Mouse (Mus musculus): ENCODE measurements at regions not wholly inside any gene's neighbourhood (a gene's known extent, or its start where the extent isn't known, plus 50 kb on each side); places are given as distances from the start of the nearest gene placed in this dataset.

- no peak overlapping the region for H3K27ac ChIP-seq (ENCODE audit: low read depth, low read length)
- TF ChIP-seq CTCF (IDR thresholded peaks at IDR 0.05; ENCODE audit: low read depth) = peak; percentile 44
- H3K36me3 ChIP-seq (ENCODE audit: control insufficient read depth, insufficient read depth) = no peaks in the 10 kb centered on the region
- no peaks in the 10 kb centered on the region for H3K9me3 ChIP-seq (ENCODE audit: control insufficient read depth)
- no peaks in the 10 kb centered on the region for H3K4me1 ChIP-seq (replicated peaks; ENCODE audit: control insufficient read depth, insufficient read depth, low read length)
- no peak overlapping the region for H3K4me3 ChIP-seq (ENCODE audit: low read depth, low read length)
- 63% methylated on average over 4 of the region's 4 CpGs for WGBS
- no peaks in the 10 kb centered on the region for H3K27me3 ChIP-seq (replicated peaks; ENCODE audit: control insufficient read depth, insufficient read depth, low read length)
- H3K9ac ChIP-seq (ENCODE audit: low read depth, low read length) = no peak overlapping the region
- no peak overlapping the region for H3K4me2 ChIP-seq (replicated peaks; ENCODE audit: low read depth)
- ATAC-seq = no peak
Observed at GRCm38 (mm10) chr15:6934564-6934980, 59.8 kb upstream of the Osmr start.

DNA sequence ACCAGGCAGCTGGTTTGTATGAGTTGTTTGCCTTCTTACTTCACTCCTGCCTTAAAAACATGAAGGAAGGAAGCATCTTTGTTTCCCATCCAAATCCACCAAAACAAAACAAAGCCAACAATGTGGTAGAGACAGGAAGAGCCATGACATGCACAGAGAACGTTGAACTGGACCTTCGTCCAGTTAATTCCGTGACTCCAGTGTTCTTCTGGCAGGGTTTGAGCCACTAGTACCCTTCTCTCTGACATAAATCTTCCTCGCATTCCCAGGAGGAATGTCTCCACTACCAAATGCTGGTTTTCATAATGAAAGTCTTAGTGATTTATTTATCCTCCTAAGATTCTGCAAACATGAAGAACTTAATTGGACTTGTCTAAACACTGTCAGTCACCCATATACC, 66.7 kb upstream of the Osmr start:
- Histone ChIP-seq H3K9ac (ENCODE audit: low read depth, low read length) (no peak overlapping the region), H3K4me3 (ENCODE audit: low read depth, low read length) (no peak overlapping the region), H3K9me3 (ENCODE audit: control insufficient read depth) (no peaks in the 10 kb centered on the region), H3K36me3 (ENCODE audit: control insufficient read depth, insufficient read depth) (no peaks in the 10 kb centered on the region), H3K27ac (ENCODE audit: low read depth, low read length) (no peak overlapping the region), H3K4me2 (replicated peaks; ENCODE audit: low read depth) (no peak overlapping the region), H3K27me3 (replicated peaks; ENCODE audit: control insufficient read depth, insufficient read depth, low read length) (no peaks in the 10 kb centered on the region), H3K4me1 (replicated peaks; ENCODE audit: control insufficient read depth, insufficient read depth, low read length) (no peaks in the 10 kb centered on the region)
- TF ChIP-seq CTCF (IDR thresholded peaks at IDR 0.05; ENCODE audit: low read depth) = no peak
- WGBS = 62% methylated on average over 4 of the region's 4 CpGs
- ATAC-seq = no peak

- H3K9ac ChIP-seq (ENCODE audit: low read depth, low read length) = no peak overlapping the region
- ATAC-seq = no peak
- H3K4me1 ChIP-seq (replicated peaks; ENCODE audit: control insufficient read depth, insufficient read depth, low read length) = no peaks in the 10 kb centered on the region
- H3K9me3 ChIP-seq (ENCODE audit: control insufficient read depth) = no peaks in the 10 kb centered on the region
- H3K4me3 ChIP-seq (ENCODE audit: low read depth, low read length) = no peak overlapping the region
- H3K27me3 ChIP-seq (replicated peaks; ENCODE audit: control insufficient read depth, insufficient read depth, low read length) = no peaks in the 10 kb centered on the region
- TF ChIP-seq CTCF (IDR thresholded peaks at IDR 0.05; ENCODE audit: low read depth) = no peak
- H3K36me3 ChIP-seq (ENCODE audit: control insufficient read depth, insufficient read depth) = no peaks in the 10 kb centered on the region
- WGBS = 70% methylated on average over 5 of the region's 5 CpGs
- no peak overlapping the region for H3K4me2 ChIP-seq (replicated peaks; ENCODE audit: low read depth)
- H3K27ac ChIP-seq (ENCODE audit: low read depth, low read length) = no peak overlapping the region
Observed at GRCm38 (mm10) chr15:6949236-6949635, 74.5 kb upstream of the Osmr start.

DNA sequence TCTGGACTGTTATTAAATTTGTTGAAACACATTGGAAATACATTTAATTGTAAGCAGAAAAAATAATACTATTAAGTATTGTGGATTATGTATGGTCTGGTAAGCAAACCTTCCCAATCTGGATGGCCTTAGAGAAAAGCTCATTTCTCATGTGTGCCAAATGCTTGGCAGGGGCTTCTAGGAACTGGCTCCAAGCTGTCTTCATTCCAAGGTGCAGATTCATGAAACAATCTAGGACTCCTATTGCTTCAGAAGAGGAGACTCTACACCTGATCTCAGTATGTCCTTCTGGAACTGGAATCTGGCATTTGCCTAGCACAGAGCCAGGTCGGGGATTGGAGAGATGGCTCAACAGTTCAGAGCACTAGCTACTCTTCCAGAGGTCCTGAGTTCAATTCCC, 74.9 kb upstream of the Osmr start:
- 97% methylated on average over 1 of the region's 1 CpGs for WGBS

GRCm38 (mm10) chr15:6950503-6950902, 75.7 kb upstream of the Osmr start:
- Histone ChIP-seq H3K27ac (ENCODE audit: low read depth, low read length) (no peak overlapping the region), H3K36me3 (ENCODE audit: control insufficient read depth, insufficient read depth) (no peaks in the 10 kb centered on the region), H3K9me3 (ENCODE audit: control insufficient read depth) (no peaks in the 10 kb centered on the region), H3K4me3 (ENCODE audit: low read depth, low read length) (no peak overlapping the region), H3K9ac (ENCODE audit: low read depth, low read length) (no peak overlapping the region), H3K4me1 (replicated peaks; ENCODE audit: control insufficient read depth, insufficient read depth, low read length) (no peaks in the 10 kb centered on the region), H3K27me3 (replicated peaks; ENCODE audit: control insufficient read depth, insufficient read depth, low read length) (no peaks in the 10 kb centered on the region), H3K4me2 (replicated peaks; ENCODE audit: low read depth) (no peak overlapping the region)
- no peak for TF ChIP-seq CTCF (IDR thresholded peaks at IDR 0.05; ENCODE audit: low read depth)
- no peak for ATAC-seq
- WGBS = 86% methylated on average over 8 of the region's 8 CpGs

More for the DNA sequence above, 74.9 kb upstream of the Osmr start:
- no peak overlapping the region for H3K4me2 ChIP-seq (replicated peaks; ENCODE audit: low read depth)
- no peaks in the 10 kb centered on the region for H3K4me1 ChIP-seq (replicated peaks; ENCODE audit: control insufficient read depth, insufficient read depth, low read length)
- no peak for TF ChIP-seq CTCF (IDR thresholded peaks at IDR 0.05; ENCODE audit: low read depth)
- ATAC-seq = no peak
- no peaks in the 10 kb centered on the region for H3K27me3 ChIP-seq (replicated peaks; ENCODE audit: control insufficient read depth, insufficient read depth, low read length)
- H3K9ac ChIP-seq (ENCODE audit: low read depth, low read length) = no peak overlapping the region
- no peak overlapping the region for H3K27ac ChIP-seq (ENCODE audit: low read depth, low read length)
- H3K4me3 ChIP-seq (ENCODE audit: low read depth, low read length) = no peak overlapping the region
- H3K9me3 ChIP-seq (ENCODE audit: control insufficient read depth) = no peaks in the 10 kb centered on the region
- H3K36me3 ChIP-seq (ENCODE audit: control insufficient read depth, insufficient read depth) = no peaks in the 10 kb centered on the region

- Histone ChIP-seq H3K4me1 (replicated peaks; ENCODE audit: control insufficient read depth, insufficient read depth, low read length) (no peaks in the 10 kb centered on the region), H3K4me3 (ENCODE audit: low read depth, low read length) (no peak overlapping the region), H3K27ac (ENCODE audit: low read depth, low read length) (no peak overlapping the region), H3K27me3 (replicated peaks; ENCODE audit: control insufficient read depth, insufficient read depth, low read length) (no peaks in the 10 kb centered on the region), H3K9me3 (ENCODE audit: control insufficient read depth) (no peaks in the 10 kb centered on the region), H3K9ac (ENCODE audit: low read depth, low read length) (no peak overlapping the region), H3K4me2 (replicated peaks; ENCODE audit: low read depth) (no peak overlapping the region), H3K36me3 (ENCODE audit: control insufficient read depth, insufficient read depth) (no peaks in the 10 kb centered on the region)
- ATAC-seq = no peak
- WGBS = 53% methylated on average over 7 of the region's 7 CpGs
- no peak for TF ChIP-seq CTCF (IDR thresholded peaks at IDR 0.05; ENCODE audit: low read depth)
Observed at GRCm38 (mm10) chr15:6953556-6953955, 78.8 kb upstream of the Osmr start.

Data from intestine, postnatal 0 days (tissue).